Mouse (Mus musculus): ENCODE measurements at regions not wholly inside any gene's neighbourhood (a gene's known extent, or its start where the extent isn't known, plus 50 kb on each side); places are given as distances from the start of the nearest gene placed in this dataset.
"Not testable (repeated sequence)": the region's sequence is repeated elsewhere in the genome, so short reads cannot be mapped to it uniquely, and the experiment has no call there.

- Histone ChIP-seq H3K27ac (peak overlapping the region; percentile 87), H3K4me3 (no peak overlapping the region)
- DNase-seq: peak; percentile 74
- intact Hi-C loops (cut with DNase I): no loop called here
- no peak for TF ChIP-seq CTCF (IDR thresholded peaks at IDR 0.05)
These were observed 119.0 kb downstream of the Tomm20 start for GRCm38 (mm10) chr8:126826328-126827285.

GRCm38 (mm10) chr8:126825877-126826276 lies 119.8 kb downstream of the Tomm20 start:
- intact Hi-C loops (cut with DNase I): no loop called here
- no peak for TF ChIP-seq CTCF (IDR thresholded peaks at IDR 0.05)
- Histone ChIP-seq H3K4me3 (no peak overlapping the region), H3K27ac (peak overlapping the region; percentile 87)
- no peak for DNase-seq

- intact Hi-C loops (cut with DNase I): no loop called here
- TF ChIP-seq CTCF (IDR thresholded peaks at IDR 0.05): peak; percentile 21; the same call in 1 of the 2 replicates
- H3K27ac ChIP-seq: peak overlapping the region; percentile 87
- peak; percentile 71 for DNase-seq
- no peak overlapping the region for H3K4me3 ChIP-seq
These were observed 121.0 kb downstream of the Tomm20 start for GRCm38 (mm10) chr8:126824575-126825208.

GRCm38 (mm10) chr8:126822269-126822668 lies 123.4 kb downstream of the Tomm20 start:
- intact Hi-C loops (cut with DNase I): no loop called here
- Histone ChIP-seq H3K27ac (no peak overlapping the region), H3K4me3 (no peak overlapping the region)
- DNase-seq: no peak
- TF ChIP-seq CTCF (IDR thresholded peaks at IDR 0.05): no peak

- TF ChIP-seq CTCF (IDR thresholded peaks at IDR 0.05): no peak
- no peak overlapping the region for H3K4me3 ChIP-seq
- H3K27ac ChIP-seq: no peak overlapping the region
- intact Hi-C loops (cut with DNase I): no loop called here
- no peak for DNase-seq
These were observed 124.4 kb downstream of the Tomm20 start for GRCm38 (mm10) chr8:126821279-126821678.

GRCm38 (mm10) chr8:126820502-126820901 lies 125.1 kb downstream of the Tomm20 start:
- intact Hi-C loops (cut with DNase I): no loop called here
- TF ChIP-seq CTCF (IDR thresholded peaks at IDR 0.05): no peak
- Histone ChIP-seq H3K4me3 (no peak overlapping the region), H3K27ac (no peak overlapping the region)
- DNase-seq: no peak

- intact Hi-C loops (cut with DNase I): no loop called here
- Histone ChIP-seq H3K27ac (no peak overlapping the region), H3K4me3 (no peak overlapping the region)
- DNase-seq: no peak
- no peak for TF ChIP-seq CTCF (IDR thresholded peaks at IDR 0.05)
These were observed 126.4 kb downstream of the Tomm20 start for GRCm38 (mm10) chr8:126819261-126819660.

- DNase-seq: no peak
- Histone ChIP-seq H3K4me3 (no peak overlapping the region), H3K27ac (no peak overlapping the region)
- TF ChIP-seq CTCF (IDR thresholded peaks at IDR 0.05): no peak
- intact Hi-C loops (cut with DNase I): loop anchor here (2.0 kb wide), 1 partner anchor 21 kb away; no protein-coding TSS in a partner anchor
These were observed 129.5 kb downstream of the Tomm20 start for GRCm38 (mm10) chr8:126816155-126816554.

GRCm38 (mm10) chr8:126814427-126814826 lies 131.2 kb downstream of the Tomm20 start:
- no peak overlapping the region for H3K27ac ChIP-seq
- DNase-seq: no peak
- no peak overlapping the region for H3K4me3 ChIP-seq
- intact Hi-C loops (cut with DNase I): no loop called here
- TF ChIP-seq CTCF (IDR thresholded peaks at IDR 0.05): no peak

- TF ChIP-seq CTCF (IDR thresholded peaks at IDR 0.05): peak; percentile 47
- Histone ChIP-seq H3K27ac (no peak overlapping the region), H3K4me3 (no peak overlapping the region)
- intact Hi-C loops (cut with DNase I): no loop called here
- DNase-seq: no peak
These were observed 132.0 kb downstream of the Tomm20 start for GRCm38 (mm10) chr8:126813621-126814020.

GRCm38 (mm10) chr8:126812777-126813176 lies 132.9 kb downstream of the Tomm20 start:
- DNase-seq: no peak
- no peak for TF ChIP-seq CTCF (IDR thresholded peaks at IDR 0.05)
- no peak overlapping the region for H3K27ac ChIP-seq
- no peak overlapping the region for H3K4me3 ChIP-seq
- intact Hi-C loops (cut with DNase I): no loop called here

GRCm38 (mm10) chr8:126811358-126811757 lies 134.3 kb downstream of the Tomm20 start:
- H3K4me3 ChIP-seq; H3K27ac ChIP-seq; DNase-seq; intact Hi-C loops (cut with DNase I): not testable (repeated sequence)

- intact Hi-C loops (cut with DNase I): no loop called here
- Histone ChIP-seq H3K27ac (peak overlapping the region; percentile 56; the same call in 1 of the 2 replicates), H3K4me3 (no peak overlapping the region)
- DNase-seq: no peak
- TF ChIP-seq CTCF (IDR thresholded peaks at IDR 0.05): no peak
These were observed 135.1 kb downstream of the Tomm20 start for GRCm38 (mm10) chr8:126810516-126810915.

All from gastrocnemius, adult 2 months (tissue).